Mouse (Mus musculus): ENCODE measurements at regions not wholly inside any gene's neighbourhood (a gene's known extent, or its start where the extent isn't known, plus 50 kb on each side); places are given as distances from the start of the nearest gene placed in this dataset.

- in situ Hi-C loops (cut with MboI, MseI): no loop called here
Observed at GRCm38 (mm10) chr12:93812963-93813733, 1878.9 kb upstream of the Flrt2 start.

GRCm38 (mm10) chr12:93850944-93851520 lies 1841.0 kb upstream of the Flrt2 start:
- in situ Hi-C loops (cut with MboI, MseI): no loop called here

- in situ Hi-C loops (cut with MboI, MseI): no loop called here
Observed at GRCm38 (mm10) chr12:93851660-93852059, 1840.4 kb upstream of the Flrt2 start.

- in situ Hi-C loops (cut with MboI, MseI): no loop called here
Observed at GRCm38 (mm10) chr12:93885946-93886345, 1806.1 kb upstream of the Flrt2 start.

- in situ Hi-C loops (cut with MboI, MseI): no loop called here
Observed at GRCm38 (mm10) chr12:93890109-93890508, 1801.9 kb upstream of the Flrt2 start.

GRCm38 (mm10) chr12:93928541-93929238 lies 1763.3 kb upstream of the Flrt2 start:
- in situ Hi-C loops (cut with MboI, MseI): loop anchor here (25.0 kb wide), 1 partner anchor 1309 kb away; no protein-coding TSS in a partner anchor

- in situ Hi-C loops (cut with MboI, MseI): loop anchor here (25.0 kb wide), 1 partner anchor 1308 kb away; no protein-coding TSS in a partner anchor
Observed at GRCm38 (mm10) chr12:93929239-93929563, 1762.8 kb upstream of the Flrt2 start.

GRCm38 (mm10) chr12:93930242-93930641 lies 1761.8 kb upstream of the Flrt2 start:
- in situ Hi-C loops (cut with MboI, MseI): loop anchor here (10.0 to 25.0 kb wide), 2 partner anchors 1205 to 1307 kb away; no protein-coding TSS in a partner anchor

GRCm38 (mm10) chr12:93960869-93961268 lies 1731.2 kb upstream of the Flrt2 start:
- in situ Hi-C loops (cut with MboI, MseI): no loop called here

GRCm38 (mm10) chr12:93981307-93981706 lies 1710.7 kb upstream of the Flrt2 start:
- in situ Hi-C loops (cut with MboI, MseI): no loop called here

GRCm38 (mm10) chr12:93991531-93991930 lies 1700.5 kb upstream of the Flrt2 start:
- in situ Hi-C loops (cut with MboI, MseI): no loop called here

GRCm38 (mm10) chr12:93993875-93994274 lies 1698.2 kb upstream of the Flrt2 start:
- in situ Hi-C loops (cut with MboI, MseI): no loop called here

- in situ Hi-C loops (cut with MboI, MseI): no loop called here
Observed at GRCm38 (mm10) chr12:94015946-94016345, 1676.1 kb upstream of the Flrt2 start.

- in situ Hi-C loops (cut with MboI, MseI): no loop called here
Observed at GRCm38 (mm10) chr12:94031364-94031763, 1660.7 kb upstream of the Flrt2 start.

- in situ Hi-C loops (cut with MboI, MseI): no loop called here
Observed at GRCm38 (mm10) chr12:94047972-94048371, 1644.1 kb upstream of the Flrt2 start.

- in situ Hi-C loops (cut with MboI, MseI): no loop called here
Observed at GRCm38 (mm10) chr12:94057767-94058166, 1634.3 kb upstream of the Flrt2 start.

GRCm38 (mm10) chr12:94059641-94060040 lies 1632.4 kb upstream of the Flrt2 start:
- in situ Hi-C loops (cut with MboI, MseI): no loop called here

- in situ Hi-C loops (cut with MboI, MseI): no loop called here
Observed at GRCm38 (mm10) chr12:94060336-94060735, 1631.7 kb upstream of the Flrt2 start.

- in situ Hi-C loops (cut with MboI, MseI): no loop called here
Observed at GRCm38 (mm10) chr12:94066444-94067152, 1625.4 kb upstream of the Flrt2 start.

GRCm38 (mm10) chr12:94070940-94071505 lies 1621.0 kb upstream of the Flrt2 start:
- in situ Hi-C loops (cut with MboI, MseI): no loop called here

- in situ Hi-C loops (cut with MboI, MseI): no loop called here
Observed at GRCm38 (mm10) chr12:94105582-94106162, 1586.4 kb upstream of the Flrt2 start.

Data from regulatory T cell (primary cell).